Mouse (Mus musculus): ENCODE results near the gene Sestd1. TPM values are rescaled to one million over a fixed set of nuclear protein-coding genes. Genes with fewer than 3 reads are reported as not detected.
A peak's percentile ranks its signal among the peaks of the same experiment; 100 is the strongest.

Sestd1 gene
- polyA plus RNA-seq, 1 experiment: 76.6 TPM

DNA sequence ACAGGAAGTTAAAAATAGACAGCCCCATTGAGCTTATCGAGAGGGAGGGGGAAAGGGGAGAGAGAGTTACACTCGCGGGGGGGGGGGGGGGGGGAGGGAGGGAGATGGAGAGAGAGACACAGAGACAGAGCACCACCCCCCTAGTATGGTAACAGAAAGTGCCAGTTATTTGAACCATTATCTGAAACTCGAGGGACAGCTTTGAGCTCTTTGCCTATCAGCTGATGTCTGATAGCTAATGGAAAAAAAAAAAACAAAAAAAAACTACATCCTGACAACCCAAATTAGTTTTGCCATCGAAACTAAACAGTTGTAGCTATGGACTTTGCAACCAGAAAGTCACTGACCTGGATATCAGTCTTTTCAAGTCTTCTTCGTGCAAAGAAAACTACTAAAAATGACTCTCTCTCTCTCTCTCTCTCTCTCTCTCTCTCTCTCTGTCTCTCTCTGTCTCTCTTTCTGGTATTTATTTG is 109.7 kb downstream of the Sestd1 start, which contains the start of gene Ccdc141:
TSS of gene Ccdc141 (minus strand) at position 4 of the 473 bp plus-strand sequence.
- peak within 1 kb of the TSS; percentile 46 for H3K4me3 ChIP-seq (ENCODE audit: insufficient read depth, low read depth, low read length)
- H3K4me1 ChIP-seq (ENCODE audit: control insufficient read depth, insufficient read depth, low read length): peaks cover 23% of the 10 kb centered on the region
- 6% methylated on average over 5 of the region's 6 CpGs for WGBS
- no peak for TF ChIP-seq CTCF (IDR thresholded peaks at IDR 0.05; ENCODE audit: insufficient read depth, low read depth, low read length)
- TF ChIP-seq POLR2A (IDR thresholded peaks at IDR 0.05; ENCODE audit: insufficient read depth, low read depth, low read length): no peak
- peak within 1 kb of the TSS; percentile 68 for H3K27ac ChIP-seq (ENCODE audit: insufficient read depth, low read depth, low read length)

DNA sequence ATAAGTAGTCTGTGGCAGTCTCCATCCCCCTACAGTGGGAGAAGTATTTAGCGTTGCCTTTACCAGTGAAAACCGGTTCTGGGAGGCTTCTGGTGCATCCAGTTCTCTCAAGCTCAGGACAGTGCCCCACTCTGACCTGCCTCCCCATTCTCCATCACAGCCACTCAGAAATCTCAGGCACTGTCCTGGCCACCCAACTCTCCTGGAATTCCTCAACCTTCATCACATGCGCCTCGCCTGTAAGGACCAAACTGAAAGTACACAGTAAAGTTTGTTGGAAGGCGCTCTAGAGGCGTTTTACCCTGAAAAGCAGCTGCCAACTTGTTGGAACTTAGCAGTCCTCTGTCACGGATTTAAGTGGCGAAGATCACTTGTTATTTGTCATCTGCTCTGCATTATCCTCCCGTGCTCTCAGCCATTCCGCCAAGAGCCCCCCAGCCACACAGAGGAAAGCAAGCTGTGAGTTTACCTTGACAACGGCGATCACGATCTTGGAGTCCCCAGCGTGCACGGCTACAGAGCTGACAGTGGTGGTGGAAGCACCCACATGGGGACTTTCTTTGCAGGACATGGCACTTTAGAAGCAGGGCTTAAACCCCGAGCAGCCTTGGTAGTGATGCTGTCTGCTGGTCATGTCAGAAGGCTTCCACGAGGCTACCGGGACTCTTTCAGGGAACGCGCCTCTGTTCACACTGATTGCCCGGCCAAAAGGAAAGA is 110.3 kb downstream of the Sestd1 start:
- no peak for TF ChIP-seq CTCF (IDR thresholded peaks at IDR 0.05; ENCODE audit: insufficient read depth, low read depth, low read length)
- no peak for TF ChIP-seq POLR2A (IDR thresholded peaks at IDR 0.05; ENCODE audit: insufficient read depth, low read depth, low read length)
- H3K4me1 ChIP-seq (ENCODE audit: control insufficient read depth, insufficient read depth, low read length): peaks cover 21% of the 10 kb centered on the region
- H3K27ac ChIP-seq (ENCODE audit: insufficient read depth, low read depth, low read length): peak overlapping the region; percentile 58
- 4% methylated on average over 21 of the region's 21 CpGs for WGBS
- peak overlapping the region; percentile 46 for H3K4me3 ChIP-seq (ENCODE audit: insufficient read depth, low read depth, low read length)

DNA sequence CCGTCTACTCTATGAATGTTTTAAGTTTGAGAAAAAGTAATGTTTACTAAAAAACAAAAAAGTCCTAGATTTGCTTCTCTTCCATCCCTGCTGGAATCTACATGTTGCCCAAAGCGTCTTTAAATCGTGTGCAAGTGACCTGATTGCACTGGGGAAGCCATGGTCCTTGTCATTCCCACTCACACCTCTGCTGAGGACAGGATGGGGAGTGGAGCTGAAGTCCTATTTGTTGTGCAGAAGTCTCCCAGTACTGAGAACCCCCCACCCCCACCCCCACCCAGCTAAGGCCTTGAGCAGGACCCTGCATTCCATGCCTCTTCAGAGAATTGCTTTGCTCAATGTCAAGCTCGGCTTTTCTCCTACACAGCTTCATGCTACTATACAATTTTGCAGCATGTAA is 111.2 kb downstream of the Sestd1 start:
- Histone ChIP-seq H3K4me1 (ENCODE audit: control insufficient read depth, insufficient read depth, low read length) (peaks cover 21% of the 10 kb centered on the region), H3K4me3 (ENCODE audit: insufficient read depth, low read depth, low read length) (no peak overlapping the region), H3K27ac (ENCODE audit: insufficient read depth, low read depth, low read length) (0 out of 2 replicates have a peak overlapping the region, but pooled peaks have one; percentile 58)
- TF ChIP-seq POLR2A (IDR thresholded peaks at IDR 0.05; ENCODE audit: insufficient read depth, low read depth, low read length): no peak
- no peak for TF ChIP-seq CTCF (IDR thresholded peaks at IDR 0.05; ENCODE audit: insufficient read depth, low read depth, low read length)
- 79% methylated on average over 4 of the region's 4 CpGs for WGBS

- Histone ChIP-seq H3K4me1 (ENCODE audit: control insufficient read depth, insufficient read depth, low read length) (peaks cover 21% of the 10 kb centered on the region), H3K27ac (ENCODE audit: insufficient read depth, low read depth, low read length) (0 out of 2 replicates have a peak overlapping the region, but pooled peaks have one; percentile 45), H3K4me3 (ENCODE audit: insufficient read depth, low read depth, low read length) (no peak overlapping the region)
- TF ChIP-seq CTCF (IDR thresholded peaks at IDR 0.05; ENCODE audit: insufficient read depth, low read depth, low read length) (no peak), POLR2A (IDR thresholded peaks at IDR 0.05; ENCODE audit: insufficient read depth, low read depth, low read length) (no peak)
- 92% methylated on average over 7 of the region's 7 CpGs for WGBS
These were observed 111.6 kb downstream of the Sestd1 start for GRCm38 (mm10) chr2:77168781-77169180.

- WGBS: 90% methylated on average over 13 of the region's 13 CpGs
- no peak overlapping the region for H3K4me3 ChIP-seq (ENCODE audit: insufficient read depth, low read depth, low read length)
- peaks cover 21% of the 10 kb centered on the region for H3K4me1 ChIP-seq (ENCODE audit: control insufficient read depth, insufficient read depth, low read length)
- no peak for TF ChIP-seq CTCF (IDR thresholded peaks at IDR 0.05; ENCODE audit: insufficient read depth, low read depth, low read length)
- no peak for TF ChIP-seq POLR2A (IDR thresholded peaks at IDR 0.05; ENCODE audit: insufficient read depth, low read depth, low read length)
- no peak overlapping the region for H3K27ac ChIP-seq (ENCODE audit: insufficient read depth, low read depth, low read length)
These were observed 112.2 kb downstream of the Sestd1 start for GRCm38 (mm10) chr2:77168081-77168685.

- 72% methylated on average over 4 of the region's 4 CpGs for WGBS
- no peak overlapping the region for H3K4me3 ChIP-seq (ENCODE audit: insufficient read depth, low read depth, low read length)
- no peak overlapping the region for H3K27ac ChIP-seq (ENCODE audit: insufficient read depth, low read depth, low read length)
- peaks cover 11% of the 10 kb centered on the region; the same call in 1 of the 2 replicates for H3K4me1 ChIP-seq (ENCODE audit: control insufficient read depth, insufficient read depth, low read length)
- TF ChIP-seq POLR2A (IDR thresholded peaks at IDR 0.05; ENCODE audit: insufficient read depth, low read depth, low read length): no peak
- no peak for TF ChIP-seq CTCF (IDR thresholded peaks at IDR 0.05; ENCODE audit: insufficient read depth, low read depth, low read length)
These were observed 114.0 kb downstream of the Sestd1 start for GRCm38 (mm10) chr2:77166366-77166765.

- H3K4me3 ChIP-seq (ENCODE audit: insufficient read depth, low read depth, low read length): no peak overlapping the region
- H3K4me1 ChIP-seq (ENCODE audit: control insufficient read depth, insufficient read depth, low read length): peaks cover 5% of the 10 kb centered on the region; the same call in 1 of the 2 replicates
- WGBS: 83% methylated on average over 3 of the region's 3 CpGs
- TF ChIP-seq POLR2A (IDR thresholded peaks at IDR 0.05; ENCODE audit: insufficient read depth, low read depth, low read length) (no peak), CTCF (IDR thresholded peaks at IDR 0.05; ENCODE audit: insufficient read depth, low read depth, low read length) (no peak)
- H3K27ac ChIP-seq (ENCODE audit: insufficient read depth, low read depth, low read length): no peak overlapping the region
These were observed 115.7 kb downstream of the Sestd1 start for GRCm38 (mm10) chr2:77164662-77165061.

DNA sequence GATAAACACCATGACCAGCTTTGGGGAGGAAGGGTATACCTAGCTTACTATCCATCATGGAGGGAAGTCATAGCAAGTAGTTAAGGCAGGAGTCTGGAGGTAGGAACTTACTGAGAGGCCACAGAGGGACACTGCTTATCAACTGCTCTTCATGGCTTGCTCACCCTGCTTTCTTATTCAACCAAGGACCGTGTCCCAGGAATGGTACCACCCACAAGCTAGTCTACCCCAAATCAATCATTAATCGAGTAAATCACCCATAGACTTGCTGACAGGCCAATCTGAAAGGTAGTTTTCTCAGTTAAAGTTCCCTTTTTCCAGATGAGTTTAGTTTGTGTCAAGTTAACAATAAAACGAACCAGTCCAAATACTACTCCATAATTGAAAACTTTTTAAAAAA is 117.0 kb downstream of the Sestd1 start:
- Histone ChIP-seq H3K4me3 (ENCODE audit: insufficient read depth, low read depth, low read length) (no peak overlapping the region), H3K4me1 (ENCODE audit: control insufficient read depth, insufficient read depth, low read length) (peaks cover 3% of the 10 kb centered on the region; the same call in 1 of the 2 replicates), H3K27ac (ENCODE audit: insufficient read depth, low read depth, low read length) (no peak overlapping the region)
- TF ChIP-seq CTCF (IDR thresholded peaks at IDR 0.05; ENCODE audit: insufficient read depth, low read depth, low read length): no peak
- no peak for TF ChIP-seq POLR2A (IDR thresholded peaks at IDR 0.05; ENCODE audit: insufficient read depth, low read depth, low read length)
- 92% methylated on average over 3 of the region's 3 CpGs for WGBS

- H3K4me3 ChIP-seq (ENCODE audit: insufficient read depth, low read depth, low read length): no peak overlapping the region
- WGBS: 96% methylated on average over 3 of the region's 3 CpGs
- no peaks in the 10 kb centered on the region for H3K4me1 ChIP-seq (ENCODE audit: control insufficient read depth, insufficient read depth, low read length)
- TF ChIP-seq CTCF (IDR thresholded peaks at IDR 0.05; ENCODE audit: insufficient read depth, low read depth, low read length) (no peak), POLR2A (IDR thresholded peaks at IDR 0.05; ENCODE audit: insufficient read depth, low read depth, low read length) (no peak)
- no peak overlapping the region for H3K27ac ChIP-seq (ENCODE audit: insufficient read depth, low read depth, low read length)
These were observed 118.3 kb downstream of the Sestd1 start for GRCm38 (mm10) chr2:77162135-77162534.

All from olfactory bulb, adult 2 months (tissue).